Mouse (Mus musculus) hindbrain, embryonic 14.5 days (tissue): ENCODE measurements around the gene Yjefn3. TPM values are rescaled to one million over a fixed set of nuclear protein-coding genes. Genes with fewer than 3 reads are reported as not detected.
A peak's percentile ranks its signal among the peaks of the same experiment; 100 is the strongest.

ENCODE experiments used
- ATAC-seq: fragments of 200-750 bp; cut with Nextera tagmentation; 2 replicates; pipeline ENCODE4 v1.8.0; 2017; ENCODE audit warnings: moderate number of reproducible peaks, mild to moderate bottlenecking, moderate TSS enrichment, moderate library complexity; ENCODE audit not compliant: low FRiP score
- DNase-seq: peaks from one replicate; pipeline ENCODE4 v3.0.0-alpha.2; 2015; ENCODE audit warnings: low spot score
- H3K27ac ChIP-seq: fragments of 300-500 bp; sonication (generic); 2 replicates; pipeline ENCODE4 v1.5.1; 2014; ENCODE audit warnings: mild to moderate bottlenecking, moderate library complexity
- H3K27me3 ChIP-seq: fragments of 300-500 bp; sonication (generic); 2 replicates; pipeline ENCODE4 v1.6.1; 2014; ENCODE audit warnings: mild to moderate bottlenecking, low read length, mixed read lengths; ENCODE audit not compliant: control insufficient read depth, insufficient read depth
- H3K36me3 ChIP-seq: fragments of 300-500 bp; sonication (generic); replicated peaks from 2 replicates; pipeline ENCODE4 v1.6.1; 2014; ENCODE audit not compliant: control insufficient read depth, insufficient read depth
- H3K4me1 ChIP-seq: fragments of 300-500 bp; sonication (generic); replicated peaks from 2 replicates; pipeline ENCODE4 v1.6.1; 2014; ENCODE audit warnings: antibody characterized with exemption, low read length, mixed read lengths; ENCODE audit not compliant: control insufficient read depth, insufficient read depth
- H3K4me2 ChIP-seq: fragments of 300-500 bp; sonication (generic); replicated peaks from 2 replicates; pipeline ENCODE4 v1.6.1; 2014; ENCODE audit warnings: mild to moderate bottlenecking, moderate library complexity
- H3K4me3 ChIP-seq: fragments of 300-500 bp; sonication (generic); replicated peaks from 2 replicates; pipeline ENCODE4 v1.5.1; 2014; ENCODE audit warnings: mild to moderate bottlenecking, low read length
- H3K9ac ChIP-seq: fragments of 300-500 bp; sonication (generic); 2 replicates; pipeline ENCODE4 v1.6.1; 2014
- H3K9me3 ChIP-seq: fragments of 300-500 bp; sonication (generic); 2 replicates; pipeline ENCODE4 v1.6.1; 2016; ENCODE audit warnings: low read length; ENCODE audit not compliant: control insufficient read depth
- WGBS: fragments of 180-500 bp; shearing (Covaris S2); extraction: QIAGEN DNeasy Blood & Tissue Kit; methylation state at CpG from one replicate; pipeline ENCODE4 v1.1.7; 2014; 5-methylcytosine and 5-hydroxymethylcytosine counted together
- polyA plus RNA-seq: library from polyadenylated mRNA; unstranded; fragments of >200 nt; fragmentation: Nextera tagmentation; extraction: Ambion mirVana; gene quantifications from 2 replicates; pipeline ENCODE4 v1.2.1, GENCODE M21; 2014

Gene Yjefn3
- polyA plus RNA-seq, 1 experiment from 2014 or later, result 12.3 TPM

GRCm38 (mm10) chr8:69877396-69877795 is 25.1 kb downstream of the Yjefn3 start:
- ATAC-seq, result no peak
- H3K9me3 ChIP-seq, result no peaks in the 10 kb centered on the region
- no peak overlapping the region for H3K4me2 ChIP-seq
- 0 out of 2 replicates have a peak, but pooled peaks cover 9% of the 10 kb centered on the region for H3K4me1 ChIP-seq
- DNase-seq, result no peak
- no peak overlapping the region for H3K27ac ChIP-seq
- peaks cover 34% of the 10 kb centered on the region for H3K27me3 ChIP-seq
- no peak overlapping the region for H3K9ac ChIP-seq
- peaks cover 6% of the 10 kb centered on the region; the same call in 1 of the 2 replicates for H3K36me3 ChIP-seq
- 89% methylated on average over 4 of the region's 4 CpGs for WGBS
- H3K4me3 ChIP-seq, result no peak overlapping the region

GRCm38 (mm10) chr8:69876967-69877366 is 25.5 kb downstream of the Yjefn3 start:
- WGBS, result 81% methylated on average over 10 of the region's 10 CpGs
- Histone ChIP-seq H3K4me1 (0 out of 2 replicates have a peak, but pooled peaks cover 9% of the 10 kb centered on the region), H3K36me3 (peaks cover 8% of the 10 kb centered on the region; the same call in 1 of the 2 replicates), H3K4me3 (no peak overlapping the region), H3K4me2 (no peak overlapping the region), H3K27me3 (peaks cover 29% of the 10 kb centered on the region), H3K27ac (no peak overlapping the region), H3K9me3 (no peaks in the 10 kb centered on the region), H3K9ac (no peak overlapping the region)
- DNase-seq (no peak), ATAC-seq (no peak)

GRCm38 (mm10) chr8:69876097-69876496 is 26.4 kb downstream of the Yjefn3 start:
- ATAC-seq, result no peak
- 41% methylated on average over 10 of the region's 10 CpGs for WGBS

GRCm38 (mm10) chr8:69874654-69875053 is 27.9 kb downstream of the Yjefn3 start:
- Histone ChIP-seq H3K36me3 (peaks cover 24% of the 10 kb centered on the region), H3K9ac (no peak overlapping the region), H3K27ac (no peak overlapping the region), H3K4me3 (no peak overlapping the region), H3K9me3 (no peaks in the 10 kb centered on the region), H3K4me2 (no peak overlapping the region), H3K4me1 (no peaks in the 10 kb centered on the region), H3K27me3 (peaks cover 6% of the 10 kb centered on the region)
- 85% methylated on average over 13 of the region's 13 CpGs for WGBS
- ATAC-seq (no peak), DNase-seq (no peak)

More at GRCm38 (mm10) chr8:69876097-69876496, 26.4 kb downstream of the Yjefn3 start:
- Histone ChIP-seq H3K9me3 (no peaks in the 10 kb centered on the region), H3K4me3 (no peak overlapping the region), H3K27ac (no peak overlapping the region), H3K9ac (no peak overlapping the region), H3K27me3 (peaks cover 21% of the 10 kb centered on the region), H3K4me2 (no peak overlapping the region), H3K4me1 (0 out of 2 replicates have a peak, but pooled peaks cover 2% of the 10 kb centered on the region), H3K36me3 (peaks cover 16% of the 10 kb centered on the region)
- DNase-seq, result no peak

- 11% methylated on average over 9 of the region's 9 CpGs for WGBS
- Histone ChIP-seq H3K9ac (no peak overlapping the region), H3K27ac (no peak overlapping the region), H3K4me2 (no peak overlapping the region), H3K27me3 (peaks cover 1% of the 10 kb centered on the region), H3K4me3 (no peak overlapping the region), H3K4me1 (no peaks in the 10 kb centered on the region), H3K9me3 (no peaks in the 10 kb centered on the region), H3K36me3 (peaks cover 24% of the 10 kb centered on the region)
- DNase-seq (peak; percentile 83), ATAC-seq (no peak)
These were observed 28.4 kb downstream of the Yjefn3 start for GRCm38 (mm10) chr8:69874155-69874554.

GRCm38 (mm10) chr8:69870907-69871306 is 31.6 kb downstream of the Yjefn3 start:
- DNase-seq (no peak), ATAC-seq (no peak)
- 97% methylated on average over 6 of the region's 6 CpGs for WGBS
- Histone ChIP-seq H3K4me2 (no peak overlapping the region), H3K4me3 (no peak overlapping the region), H3K36me3 (peaks cover 24% of the 10 kb centered on the region), H3K9me3 (no peaks in the 10 kb centered on the region), H3K27ac (no peak overlapping the region), H3K27me3 (no peaks in the 10 kb centered on the region), H3K4me1 (no peaks in the 10 kb centered on the region), H3K9ac (no peak overlapping the region)

GRCm38 (mm10) chr8:69870003-69870765 is 32.3 kb downstream of the Yjefn3 start:
- no peak overlapping the region for H3K27ac ChIP-seq
- H3K36me3 ChIP-seq, result peaks cover 24% of the 10 kb centered on the region
- no peak overlapping the region for H3K4me2 ChIP-seq
- 85% methylated on average over 11 of the region's 11 CpGs for WGBS
- no peak for DNase-seq
- H3K4me1 ChIP-seq, result no peaks in the 10 kb centered on the region
- no peak overlapping the region for H3K4me3 ChIP-seq
- H3K9ac ChIP-seq, result no peak overlapping the region
- no peak for ATAC-seq
- H3K27me3 ChIP-seq, result no peaks in the 10 kb centered on the region
- H3K9me3 ChIP-seq, result no peaks in the 10 kb centered on the region

GRCm38 (mm10) chr8:69867696-69868326 is 34.7 kb downstream of the Yjefn3 start:
- no peak overlapping the region for H3K4me2 ChIP-seq
- 81% methylated on average over 5 of the region's 5 CpGs for WGBS
- H3K36me3 ChIP-seq, result peaks cover 26% of the 10 kb centered on the region
- no peak overlapping the region for H3K9ac ChIP-seq
- DNase-seq (no peak), ATAC-seq (no peak)
- H3K27me3 ChIP-seq, result no peaks in the 10 kb centered on the region
- H3K27ac ChIP-seq, result no peak overlapping the region
- no peak overlapping the region for H3K4me3 ChIP-seq
- no peaks in the 10 kb centered on the region for H3K9me3 ChIP-seq
- H3K4me1 ChIP-seq, result no peaks in the 10 kb centered on the region

- WGBS, result 79% methylated on average over 5 of the region's 5 CpGs
- no peak overlapping the region for H3K4me3 ChIP-seq
- H3K27ac ChIP-seq, result no peak overlapping the region
- ATAC-seq, result no peak
- DNase-seq, result no peak
- peaks cover 29% of the 10 kb centered on the region; the same call in 1 of the 2 replicates for H3K36me3 ChIP-seq
- no peaks in the 10 kb centered on the region for H3K27me3 ChIP-seq
- no peak overlapping the region for H3K4me2 ChIP-seq
- no peaks in the 10 kb centered on the region for H3K9me3 ChIP-seq
- no peak overlapping the region for H3K9ac ChIP-seq
- no peaks in the 10 kb centered on the region for H3K4me1 ChIP-seq
These were observed 38.3 kb downstream of the Yjefn3 start for GRCm38 (mm10) chr8:69864180-69864579.
